Mouse (Mus musculus): ENCODE measurements around the gene Ttc6. TPM values are rescaled to one million over a fixed set of nuclear protein-coding genes. Genes with fewer than 3 reads are reported as not detected.

Gene Ttc6
- total and polyA plus RNA-seq, 3 experiments = 0.12 to 0.33 TPM; not detected in 1

DNA sequence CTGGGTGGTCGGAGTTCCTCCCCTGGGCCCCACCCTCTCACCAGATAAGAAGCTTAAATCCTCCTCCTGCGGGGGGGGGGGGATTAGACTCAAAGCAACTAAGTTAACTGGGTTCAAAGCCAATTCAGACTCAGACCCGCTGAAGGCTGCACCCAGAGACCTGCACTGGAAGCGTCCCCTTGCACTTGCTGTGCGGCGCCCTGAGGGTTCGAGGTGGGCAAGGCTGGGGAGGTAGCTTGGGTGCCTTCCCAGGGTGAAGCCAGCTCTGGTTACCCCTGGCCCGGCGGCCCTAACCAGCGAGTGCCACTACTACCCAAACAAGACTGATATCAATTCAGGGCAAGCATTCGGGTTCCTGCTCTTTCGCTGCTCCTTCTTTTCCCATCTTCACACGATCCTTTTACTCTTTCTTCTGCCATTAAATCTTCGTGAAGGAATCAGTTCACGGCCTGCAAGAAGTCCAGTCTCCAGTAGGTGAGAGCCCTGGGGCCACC is 14.2 kb upstream of the Ttc6 start:
- TF ChIP-seq TAL1 (conservative IDR thresholded peaks at IDR 0.05; ENCODE audit: low read depth, low read length) (no peak), POLR2AphosphoS5 (IDR thresholded peaks at IDR 0.05; ENCODE audit: insufficient replicate concordance, low read depth, low read length) (no peak), CTCF (IDR thresholded peaks at IDR 0.05; ENCODE audit: low read depth, low read length) (no peak), GATA1 (IDR thresholded peaks at IDR 0.05; ENCODE audit: borderline replicate concordance, low read length) (no peak), GATA2 (IDR thresholded peaks at IDR 0.05; ENCODE audit: borderline replicate concordance, low read depth, low read length) (no peak)
- Histone ChIP-seq H3K27me3 (ENCODE audit: insufficient read depth, low read length) (peaks cover 82% of the 10 kb centered on the region), H3K9me3 (replicated peaks) (no peaks in the 10 kb centered on the region), H3K4me3 (ENCODE audit: low read depth, low read length) (no peak overlapping the region), H3K36me3 (replicated peaks) (no peaks in the 10 kb centered on the region), H3K4me1 (ENCODE audit: insufficient read depth, low read depth, low read length) (peaks cover 31% of the 10 kb centered on the region)
- ATAC-seq (ENCODE audit: extremely low read depth, insufficient number of reproducible peaks, low FRiP score, poor library complexity, severe bottlenecking) (no peak), DNase-seq (ENCODE audit: low spot score) (no peak)

- H3K4me3 ChIP-seq (ENCODE audit: low read depth, low read length) = no peak overlapping the region
- H3K27me3 ChIP-seq (ENCODE audit: insufficient read depth, low read length) = peaks cover 79% of the 10 kb centered on the region
- ATAC-seq (ENCODE audit: extremely low read depth, insufficient number of reproducible peaks, low FRiP score, poor library complexity, severe bottlenecking) (no peak), DNase-seq (ENCODE audit: low spot score) (no peak)
- TF ChIP-seq GATA2 (IDR thresholded peaks at IDR 0.05; ENCODE audit: borderline replicate concordance, low read depth, low read length) = no peak
- no peak for TF ChIP-seq TAL1 (conservative IDR thresholded peaks at IDR 0.05; ENCODE audit: low read depth, low read length)
- no peak for TF ChIP-seq POLR2AphosphoS5 (IDR thresholded peaks at IDR 0.05; ENCODE audit: insufficient replicate concordance, low read depth, low read length)
- TF ChIP-seq GATA1 (IDR thresholded peaks at IDR 0.05; ENCODE audit: borderline replicate concordance, low read length) = no peak
- TF ChIP-seq CTCF (IDR thresholded peaks at IDR 0.05; ENCODE audit: low read depth, low read length) = no peak
- no peaks in the 10 kb centered on the region for H3K36me3 ChIP-seq (replicated peaks)
- H3K4me1 ChIP-seq (ENCODE audit: insufficient read depth, low read depth, low read length) = peaks cover 28% of the 10 kb centered on the region
- H3K9me3 ChIP-seq (replicated peaks) = no peaks in the 10 kb centered on the region
These were observed 13.6 kb upstream of the Ttc6 start for GRCm38 (mm10) chr12:57550181-57550808.

DNA sequence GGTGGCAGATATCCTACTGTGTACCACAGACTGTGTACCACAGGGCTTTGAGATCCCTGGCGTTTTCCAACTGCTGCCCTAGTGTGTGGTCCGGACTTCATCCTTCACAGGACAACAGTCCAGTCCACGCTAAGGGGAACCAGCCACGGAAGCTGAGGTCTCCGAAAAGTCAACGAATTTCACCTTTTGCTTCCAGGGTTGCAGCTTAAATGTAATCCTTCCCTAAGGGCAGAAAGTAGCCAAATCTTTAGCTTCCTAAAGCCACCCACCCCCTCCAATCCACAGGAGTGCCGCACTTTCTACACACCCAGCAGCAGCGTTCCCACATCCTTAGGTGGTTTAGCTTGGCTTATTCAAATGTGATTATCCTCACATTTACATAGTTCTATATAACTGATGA is 13.0 kb upstream of the Ttc6 start:
- H3K4me3 ChIP-seq (ENCODE audit: low read depth, low read length) = no peak overlapping the region
- H3K27me3 ChIP-seq (ENCODE audit: insufficient read depth, low read length) = peaks cover 73% of the 10 kb centered on the region
- no peak for TF ChIP-seq POLR2AphosphoS5 (IDR thresholded peaks at IDR 0.05; ENCODE audit: insufficient replicate concordance, low read depth, low read length)
- no peak for TF ChIP-seq TAL1 (conservative IDR thresholded peaks at IDR 0.05; ENCODE audit: low read depth, low read length)
- no peak for TF ChIP-seq CTCF (IDR thresholded peaks at IDR 0.05; ENCODE audit: low read depth, low read length)
- no peak for TF ChIP-seq GATA1 (IDR thresholded peaks at IDR 0.05; ENCODE audit: borderline replicate concordance, low read length)
- no peak for DNase-seq (ENCODE audit: low spot score)
- peaks cover 22% of the 10 kb centered on the region for H3K4me1 ChIP-seq (ENCODE audit: insufficient read depth, low read depth, low read length)
- no peaks in the 10 kb centered on the region for H3K9me3 ChIP-seq (replicated peaks)
- no peaks in the 10 kb centered on the region for H3K36me3 ChIP-seq (replicated peaks)
- ATAC-seq (ENCODE audit: extremely low read depth, insufficient number of reproducible peaks, low FRiP score, poor library complexity, severe bottlenecking) = no peak

DNA sequence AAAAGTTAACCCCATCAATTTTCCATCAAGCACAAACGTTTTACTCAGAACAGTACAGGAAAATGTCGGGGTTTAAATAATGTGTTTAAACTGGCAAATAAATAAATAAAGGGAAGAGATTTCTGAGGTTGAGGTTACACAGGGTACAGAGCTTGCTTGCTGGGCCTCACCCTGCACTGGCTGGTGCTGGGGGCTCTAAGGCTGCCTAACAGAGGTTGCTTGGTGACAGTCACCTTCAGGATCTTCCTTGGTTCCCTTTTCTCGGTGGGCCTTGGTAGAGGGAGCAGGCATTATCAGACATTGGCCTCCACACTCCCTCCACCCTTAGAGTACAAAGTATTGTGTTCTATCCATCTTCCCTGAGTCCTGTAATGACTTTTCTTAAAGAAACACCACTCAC is 11.6 kb upstream of the Ttc6 start:
- Histone ChIP-seq H3K9me3 (replicated peaks) (no peaks in the 10 kb centered on the region), H3K27me3 (ENCODE audit: insufficient read depth, low read length) (peaks cover 61% of the 10 kb centered on the region), H3K4me3 (ENCODE audit: low read depth, low read length) (no peak overlapping the region), H3K4me1 (ENCODE audit: insufficient read depth, low read depth, low read length) (peaks cover 9% of the 10 kb centered on the region; the same call in 1 of the 2 replicates), H3K36me3 (replicated peaks) (no peaks in the 10 kb centered on the region)
- no peak for ATAC-seq (ENCODE audit: extremely low read depth, insufficient number of reproducible peaks, low FRiP score, poor library complexity, severe bottlenecking)
- TF ChIP-seq POLR2AphosphoS5 (IDR thresholded peaks at IDR 0.05; ENCODE audit: insufficient replicate concordance, low read depth, low read length) = no peak
- no peak for TF ChIP-seq GATA2 (IDR thresholded peaks at IDR 0.05; ENCODE audit: borderline replicate concordance, low read depth, low read length)
- TF ChIP-seq TAL1 (conservative IDR thresholded peaks at IDR 0.05; ENCODE audit: low read depth, low read length) = no peak
- no peak for TF ChIP-seq GATA1 (IDR thresholded peaks at IDR 0.05; ENCODE audit: borderline replicate concordance, low read length)
- TF ChIP-seq CTCF (IDR thresholded peaks at IDR 0.05; ENCODE audit: low read depth, low read length) = no peak
- DNase-seq (ENCODE audit: low spot score) = no peak

DNA sequence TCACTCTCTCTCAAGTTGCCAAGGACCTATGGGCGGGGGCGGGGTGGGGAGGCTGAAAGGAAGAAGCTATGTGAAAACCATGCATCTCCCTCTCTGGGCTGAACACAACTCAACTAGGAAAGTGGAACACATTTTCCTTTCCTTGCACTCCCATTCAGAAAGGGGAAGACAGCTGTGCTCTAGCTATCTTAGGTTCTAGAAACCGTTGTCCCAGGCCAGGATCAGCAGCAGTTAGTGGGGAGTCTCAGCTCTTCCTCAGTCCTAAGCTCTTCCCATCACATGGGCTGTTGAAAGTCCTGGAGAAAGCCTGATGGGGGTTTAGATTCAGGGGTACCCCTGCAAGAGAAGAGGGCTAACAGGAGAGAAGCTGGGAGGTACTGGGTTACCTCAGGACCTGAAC is 9.8 kb upstream of the Ttc6 start:
- TF ChIP-seq CTCF (IDR thresholded peaks at IDR 0.05; ENCODE audit: low read depth, low read length) = no peak
- TF ChIP-seq GATA2 (IDR thresholded peaks at IDR 0.05; ENCODE audit: borderline replicate concordance, low read depth, low read length) = no peak
- TF ChIP-seq TAL1 (conservative IDR thresholded peaks at IDR 0.05; ENCODE audit: low read depth, low read length) = no peak
- no peak for TF ChIP-seq POLR2AphosphoS5 (IDR thresholded peaks at IDR 0.05; ENCODE audit: insufficient replicate concordance, low read depth, low read length)
- no peak for TF ChIP-seq GATA1 (IDR thresholded peaks at IDR 0.05; ENCODE audit: borderline replicate concordance, low read length)
- peaks cover 52% of the 10 kb centered on the region for H3K27me3 ChIP-seq (ENCODE audit: insufficient read depth, low read length)
- no peak overlapping the region for H3K4me3 ChIP-seq (ENCODE audit: low read depth, low read length)
- H3K36me3 ChIP-seq (replicated peaks) = no peaks in the 10 kb centered on the region
- DNase-seq (ENCODE audit: low spot score) = no peak
- ATAC-seq (ENCODE audit: extremely low read depth, insufficient number of reproducible peaks, low FRiP score, poor library complexity, severe bottlenecking) = no peak
- H3K9me3 ChIP-seq (replicated peaks) = no peaks in the 10 kb centered on the region
- peaks cover 4% of the 10 kb centered on the region; the same call in 1 of the 2 replicates for H3K4me1 ChIP-seq (ENCODE audit: insufficient read depth, low read depth, low read length)

DNA sequence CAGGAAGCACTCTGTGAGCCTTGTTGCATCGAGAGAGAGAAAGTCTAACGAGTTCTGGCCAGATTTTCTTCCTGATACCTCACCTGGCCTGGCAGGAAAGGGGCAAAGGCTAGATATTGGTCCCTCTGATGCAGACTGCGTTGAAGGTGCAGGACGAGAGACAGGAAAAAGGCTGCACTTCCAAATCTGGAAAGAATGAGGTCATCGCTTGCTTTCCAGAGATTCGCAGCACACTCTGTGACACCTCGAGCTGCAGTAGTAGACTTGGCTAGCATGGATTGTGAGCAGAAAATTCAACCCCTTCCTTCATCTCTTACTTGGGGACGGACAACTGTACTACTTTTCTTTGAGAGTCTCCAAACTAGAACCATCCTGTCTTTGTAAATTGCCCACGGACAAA is 7.9 kb downstream of the Ttc6 start:
- Histone ChIP-seq H3K4me3 (ENCODE audit: low read depth, low read length) (no peak overlapping the region), H3K4me1 (ENCODE audit: insufficient read depth, low read depth, low read length) (no peaks in the 10 kb centered on the region), H3K36me3 (replicated peaks) (no peaks in the 10 kb centered on the region), H3K9me3 (replicated peaks) (peaks cover 8% of the 10 kb centered on the region), H3K27me3 (ENCODE audit: insufficient read depth, low read length) (peaks cover 6% of the 10 kb centered on the region; the same call in 1 of the 2 replicates)
- DNase-seq (ENCODE audit: low spot score) (no peak), ATAC-seq (ENCODE audit: extremely low read depth, insufficient number of reproducible peaks, low FRiP score, poor library complexity, severe bottlenecking) (no peak)
- TF ChIP-seq GATA2 (IDR thresholded peaks at IDR 0.05; ENCODE audit: borderline replicate concordance, low read depth, low read length) (no peak), TAL1 (conservative IDR thresholded peaks at IDR 0.05; ENCODE audit: low read depth, low read length) (no peak), GATA1 (IDR thresholded peaks at IDR 0.05; ENCODE audit: borderline replicate concordance, low read length) (no peak), POLR2AphosphoS5 (IDR thresholded peaks at IDR 0.05; ENCODE audit: insufficient replicate concordance, low read depth, low read length) (no peak), CTCF (IDR thresholded peaks at IDR 0.05; ENCODE audit: low read depth, low read length) (no peak)

Data from G1E (cell line).